In the genomic region with DNA sequence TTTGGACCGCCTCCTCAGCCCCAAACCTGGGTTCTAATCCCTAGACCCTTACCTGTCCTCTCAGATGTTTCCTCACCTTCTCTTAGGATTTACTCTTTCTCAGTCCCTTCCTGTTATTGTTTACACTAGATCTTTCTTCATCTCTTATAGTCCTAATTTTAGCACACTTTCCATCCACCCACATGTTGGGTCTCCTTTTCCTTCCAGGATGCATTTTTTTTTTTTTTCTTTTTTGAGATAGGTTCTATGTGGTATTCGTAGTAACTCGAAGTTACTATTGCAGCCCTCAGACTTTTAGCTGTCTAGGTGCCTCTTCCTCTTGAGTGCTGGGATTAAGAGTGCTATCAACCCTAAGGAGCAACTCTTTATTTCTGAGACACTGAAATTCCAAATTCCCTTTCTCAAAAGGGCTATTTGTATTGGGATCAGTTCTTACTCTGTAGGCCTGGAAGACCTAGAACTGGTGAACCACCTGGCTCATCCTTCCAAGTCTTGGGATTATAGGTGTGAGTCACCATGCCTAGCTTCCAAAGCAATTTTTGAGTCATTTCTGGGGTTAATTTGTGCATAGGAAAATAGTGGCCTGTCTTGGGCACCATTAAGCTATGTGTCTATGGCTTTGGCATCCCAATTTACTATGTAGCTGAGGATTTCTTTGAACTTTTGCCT, we compare ENCODE assay signal across 8 mouse cellular contexts. TPM values are rescaled to one million over a fixed set of nuclear protein-coding genes. Genes with fewer than 3 reads are reported as not detected.
DNase-seq lines count a peak whose midpoint lies in the region; ATAC-seq and TF ChIP-seq lines count a peak whose summit lies in the region.

No protein-coding gene starts in this region.

- TF ChIP-seq CTCF in testis, adult 2 months (IDR thresholded peaks at IDR 0.05; ENCODE audit: control insufficient read depth, insufficient read depth, insufficient replicate concordance, low read depth, low read length), result no peak

- peak; percentile 51 for DNase-seq in cerebellum, adult 9-10 months
- DNase-seq in testis, postnatal 10 days (ENCODE audit: low spot score), result no peak
- no peak for DNase-seq in liver, embryonic 11.5 days (ENCODE audit: low spot score)
- DNase-seq in frontal cortex, postnatal 10 days (ENCODE audit: low spot score in 2 of 2), result no peak
- DNase-seq in layer of hippocampus, adult 9-11 months, result no peak
- DNase-seq in gastrocnemius, postnatal 25 days, result no peak

- no peak for TF ChIP-seq POLR2A in testis, adult 2 months (IDR thresholded peaks at IDR 0.05; ENCODE audit: control insufficient read depth, low read depth, low read length)

- H3K4me1 ChIP-seq in testis, adult 2 months (ENCODE audit: control insufficient read depth, insufficient read depth, low read length), result peaks cover 6% of the 10 kb centered on the region
- H3K4me1 ChIP-seq in liver, embryonic 11.5 days (replicated peaks; ENCODE audit: control insufficient read depth, insufficient read depth, low read length), result peaks cover 26% of the 10 kb centered on the region

- H3K36me3 ChIP-seq in testis, adult 2 months (ENCODE audit: control insufficient read depth, insufficient read depth, low read length), result peaks cover 1% of the 10 kb centered on the region; the same call in 1 of the 2 replicates
- H3K36me3 ChIP-seq in liver, embryonic 11.5 days (ENCODE audit: control insufficient read depth, insufficient read depth, low read length), result peaks cover 30% of the 10 kb centered on the region

- no peaks in the 10 kb centered on the region for H3K9me3 ChIP-seq in liver, embryonic 11.5 days (ENCODE audit: control insufficient read depth, low read length)

- H3K27me3 ChIP-seq in testis, adult 2 months (ENCODE audit: control insufficient read depth, insufficient read depth, low read length), result no peaks in the 10 kb centered on the region
- no peaks in the 10 kb centered on the region for H3K27me3 ChIP-seq in liver, embryonic 11.5 days (replicated peaks; ENCODE audit: control insufficient read depth, insufficient read depth, low read length)

- H3K4me3 ChIP-seq in testis, adult 2 months (ENCODE audit: control insufficient read depth, low read depth, low read length), result peak overlapping the region; percentile 95
- peak overlapping the region; percentile 77 for H3K4me3 ChIP-seq in liver, embryonic 11.5 days (ENCODE audit: low read depth, low read length)

- peak overlapping the region; percentile 61 for H3K4me2 ChIP-seq in liver, embryonic 11.5 days

- no peak for ATAC-seq in cerebellum, adult (ENCODE audit: insufficient number of reproducible peaks, low FRiP score, low TSS enrichment)
- ATAC-seq in liver, embryonic 11.5 days (replicated peaks; ENCODE audit: low FRiP score), result no peak

- 18% methylated on average over 3 of the region's 3 CpGs for WGBS in liver, embryonic 11.5 days

- peak overlapping the region; percentile 63; the same call in 1 of the 2 replicates for H3K27ac ChIP-seq in testis, adult 2 months (ENCODE audit: control insufficient read depth, insufficient read depth, low read depth, low read length)
- peak overlapping the region; percentile 96; the same call in 1 of the 2 replicates for H3K27ac ChIP-seq in liver, embryonic 11.5 days (ENCODE audit: low read depth, low read length)

- H3K9ac ChIP-seq in liver, embryonic 11.5 days (ENCODE audit: low read depth, low read length), result peak overlapping the region; percentile 93

RNA-seq across cellular contexts. Expression of gene Sp1, which starts 1.1 kb away (rescaled TPM):
- polyA plus RNA-seq in testis, adult 2 months (2012; rRNA removed), result 17.0 and 18.5 TPM in 2 replicates
- polyA plus RNA-seq in liver, embryonic 11.5 days (2014; fragmentation: Nextera tagmentation; extraction: Ambion mirVana), result 9.7 and 10.6 TPM in 2 replicates
- 10 to 100 TPM; 15.9 to 20.9 TPM for total RNA-seq in gastrocnemius, postnatal 25 days (2021)

RNA-seq across cellular contexts. Expression of gene Amhr2, which starts 38.1 kb away (rescaled TPM):
- 131 and 168 TPM in 2 replicates for polyA plus RNA-seq in testis, adult 2 months (2012; rRNA removed)
- 1.1 and 1.6 TPM in 2 replicates for polyA plus RNA-seq in liver, embryonic 11.5 days (2014; fragmentation: Nextera tagmentation; extraction: Ambion mirVana)
- 1 to 10 TPM; 2.8 to 6.3 TPM for total RNA-seq in gastrocnemius, postnatal 25 days (2021)

RNA-seq across cellular contexts. Expression of gene Sp7, which starts 40.1 kb away (rescaled TPM):
- polyA plus RNA-seq in testis, adult 2 months (2012; rRNA removed), result 0.06 TPM in 1 of 2 replicates, not detected in the other
- polyA plus RNA-seq in liver, embryonic 11.5 days (2014; fragmentation: Nextera tagmentation; extraction: Ambion mirVana), result 0.57 and 1.5 TPM in 2 replicates
- total RNA-seq in gastrocnemius, postnatal 25 days (2021), result not detected

RNA-seq across cellular contexts. Expression of gene Prr13, which starts 51.8 kb away (rescaled TPM):
- 18.5 and 19.7 TPM in 2 replicates for polyA plus RNA-seq in testis, adult 2 months (2012; rRNA removed)
- polyA plus RNA-seq in liver, embryonic 11.5 days (2014; fragmentation: Nextera tagmentation; extraction: Ambion mirVana), result 155 and 157 TPM in 2 replicates
- total RNA-seq in gastrocnemius, postnatal 25 days (2021), result 10 to 100 TPM; 12.9 to 13.2 TPM

RNA-seq across cellular contexts. Expression of gene Aaas, which starts 56.5 kb away (rescaled TPM):
- 41.5 and 43.5 TPM in 2 replicates for polyA plus RNA-seq in testis, adult 2 months (2012; rRNA removed)
- polyA plus RNA-seq in liver, embryonic 11.5 days (2014; fragmentation: Nextera tagmentation; extraction: Ambion mirVana), result 99.3 and 108 TPM in 2 replicates
- total RNA-seq in gastrocnemius, postnatal 25 days (2021), result 1 to 10 TPM; 6.0 to 7.5 TPM

Comparison
In these comparisons a context has a peak if more than half of its experiments do, and no peak if none do; other contexts are left out.
1. RNA of gene Amhr2, which starts 38.1 kb away (polyA plus RNA-seq): 131 to 168 TPM in testis, adult 2 months; 1.1 to 1.6 TPM in liver, embryonic 11.5 days; every median in the first group is over 10 times any median in the second.